Mouse (Mus musculus) ES-E14 (cell line): ENCODE measurements around the gene Ubr1.

Source experiments
- MAFK ChIP-seq: IDR thresholded peaks from 2 replicates; pipeline ENCODE4 v1.6.1; 2014; ENCODE audit warnings: mild to moderate bottlenecking, low read depth, low read length, inconsistent platforms; ENCODE audit not compliant: insufficient read depth
- ZC3H11A ChIP-seq: IDR thresholded peaks from 2 replicates; pipeline ENCODE4 v1.6.1; 2012; ENCODE audit warnings: low read depth, mild to moderate bottlenecking, inconsistent platforms, low read length, borderline replicate concordance

DNA sequence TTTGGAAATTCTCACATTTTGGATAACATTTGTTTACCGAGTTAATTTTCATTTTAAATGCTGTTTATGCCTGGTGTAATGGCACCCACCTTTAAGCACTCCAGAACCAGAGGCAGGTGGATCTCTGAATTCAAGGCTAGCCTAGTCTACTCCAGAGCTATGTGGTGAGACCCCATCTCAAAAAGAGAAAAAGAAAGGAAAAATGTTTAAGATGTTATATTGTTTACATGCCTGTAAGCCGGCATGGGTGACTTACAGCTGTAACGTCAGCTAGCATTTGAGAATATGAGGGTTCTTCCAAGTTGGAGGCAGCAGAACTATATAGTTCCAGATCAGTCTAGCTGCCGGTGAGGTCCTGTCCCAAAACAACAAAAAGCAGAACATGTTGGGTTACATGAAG, 1.3 kb upstream of the Ubr1 start:
- TF ChIP-seq MAFK: no peak
- no peak for TF ChIP-seq ZC3H11A
